Comparison of ENCODE assay signal across 16 mouse cellular contexts in genomic region chr1:168924100-168924815, GRCm38 (mm10).
DNase-seq lines count a peak whose midpoint lies in the region; ATAC-seq lines count a peak whose summit lies in the region.
"Had no signal": no experiment of that assay in that cellular context is flagged by ENCODE, and none has a peak within 500 bp of the region (broad histone marks: within the 10 kb centered on the region; RNA-seq: fewer than 3 reads in every experiment).

No protein-coding gene starts in this region.

- WGBS in hindbrain, embryonic 11.5 days: 39% methylated on average over 5 of the region's 5 CpGs
- 41% methylated on average over 5 of the region's 5 CpGs for WGBS in hindbrain, embryonic 12.5 days
- WGBS in midbrain, embryonic 14.5 days: 15% methylated on average over 5 of the region's 5 CpGs

- H3K4me3 ChIP-seq in hindbrain, embryonic 11.5 days (ENCODE audit: low read depth, low read length): no peak overlapping the region
- H3K4me3 ChIP-seq in hindbrain, embryonic 12.5 days: no peak overlapping the region
- H3K4me3 ChIP-seq in midbrain, embryonic 14.5 days (replicated peaks; ENCODE audit: low read depth, low read length): no peak overlapping the region
- H3K4me3 ChIP-seq: heart, embryonic 15.5 days; kidney, embryonic 15.5 days; layer of hippocampus, adult 2 months; myocyte had no signal

- H3K36me3 ChIP-seq in hindbrain, embryonic 11.5 days (ENCODE audit: control insufficient read depth, insufficient read depth, low read length): no peaks in the 10 kb centered on the region
- no peaks in the 10 kb centered on the region for H3K36me3 ChIP-seq in hindbrain, embryonic 12.5 days
- no peaks in the 10 kb centered on the region for H3K36me3 ChIP-seq in midbrain, embryonic 14.5 days (ENCODE audit: control insufficient read depth, insufficient read depth, low read length)
- H3K36me3 ChIP-seq: heart, embryonic 15.5 days; kidney, embryonic 15.5 days had no signal

- peak; percentile 61; the same call in 1 of the 2 replicates for ATAC-seq in hindbrain, embryonic 11.5 days (ENCODE audit: low FRiP score)
- ATAC-seq in hindbrain, embryonic 12.5 days (ENCODE audit: low FRiP score): no peak
- no peak; the same call in 1 of the 2 replicates for ATAC-seq in midbrain, embryonic 14.5 days (ENCODE audit: low FRiP score, low TSS enrichment)
- ATAC-seq: inflammation-experienced regulatory T-cells, adult 6 months had no signal

- H3K27ac ChIP-seq in hindbrain, embryonic 11.5 days (ENCODE audit: low read depth, low read length): peak overlapping the region; percentile 42; the same call in 1 of the 2 replicates
- H3K27ac ChIP-seq in hindbrain, embryonic 12.5 days: no peak overlapping the region
- H3K27ac ChIP-seq in midbrain, embryonic 14.5 days (replicated peaks; ENCODE audit: low read depth, low read length): no peak overlapping the region
- H3K27ac ChIP-seq: heart, embryonic 15.5 days; kidney, embryonic 15.5 days; layer of hippocampus, adult 2 months had no signal

- H3K9me3 ChIP-seq in hindbrain, embryonic 11.5 days (ENCODE audit: control insufficient read depth, low read length): no peaks in the 10 kb centered on the region
- no peaks in the 10 kb centered on the region for H3K9me3 ChIP-seq in hindbrain, embryonic 12.5 days (replicated peaks)
- no peaks in the 10 kb centered on the region for H3K9me3 ChIP-seq in midbrain, embryonic 14.5 days (ENCODE audit: control insufficient read depth, low read length)
- H3K9me3 ChIP-seq: heart, embryonic 15.5 days; kidney, embryonic 15.5 days had no signal

- no peak overlapping the region for H3K9ac ChIP-seq in hindbrain, embryonic 11.5 days (ENCODE audit: low read depth, low read length)
- no peak overlapping the region for H3K9ac ChIP-seq in hindbrain, embryonic 12.5 days
- no peak overlapping the region for H3K9ac ChIP-seq in midbrain, embryonic 14.5 days (replicated peaks; ENCODE audit: low read length)
- H3K9ac ChIP-seq: heart, embryonic 15.5 days; kidney, embryonic 15.5 days; lung, embryonic 14.5 days had no signal

- no peaks in the 10 kb centered on the region for H3K4me1 ChIP-seq in hindbrain, embryonic 11.5 days (replicated peaks; ENCODE audit: control insufficient read depth, insufficient read depth, low read length)
- peaks cover 6% of the 10 kb centered on the region for H3K4me1 ChIP-seq in hindbrain, embryonic 12.5 days
- H3K4me1 ChIP-seq in midbrain, embryonic 14.5 days (ENCODE audit: control insufficient read depth, insufficient read depth, low read length): no peaks in the 10 kb centered on the region
- H3K4me1 ChIP-seq: heart, embryonic 15.5 days; kidney, embryonic 15.5 days had no signal

- no peaks in the 10 kb centered on the region for H3K27me3 ChIP-seq in hindbrain, embryonic 11.5 days (ENCODE audit: control insufficient read depth, insufficient read depth, low read length)
- no peaks in the 10 kb centered on the region for H3K27me3 ChIP-seq in hindbrain, embryonic 12.5 days
- no peaks in the 10 kb centered on the region for H3K27me3 ChIP-seq in midbrain, embryonic 14.5 days (ENCODE audit: control insufficient read depth, insufficient read depth, low read length)
- H3K27me3 ChIP-seq: heart, embryonic 15.5 days; kidney, embryonic 15.5 days had no signal

- DNase-seq in cerebellum, postnatal 10 days: peak; percentile 34 to 46
- no peak for DNase-seq in cerebellum, adult 8-10 months
- peak; percentile 22 for DNase-seq in hindbrain, embryonic 11.5 days (ENCODE audit: low spot score)
- DNase-seq in forelimb bud, embryonic 11.5 days (ENCODE audit: low read depth, low spot score): peak; percentile 3
- DNase-seq in midbrain, embryonic 14.5 days: peak; percentile 37
- DNase-seq in adrenal gland, postnatal 10 days: no peak
- no peak for DNase-seq in layer of hippocampus, postnatal 25 days (ENCODE audit: extremely low spot score in 1 of 2, low spot score in 1 of 2)
- DNase-seq: adrenal gland, postnatal 14 days; cerebellum, adult 9-11 months; lung, embryonic 14.5 days had no signal

- no peak overlapping the region for H3K4me2 ChIP-seq in hindbrain, embryonic 11.5 days (replicated peaks; ENCODE audit: low read depth, low read length)
- H3K4me2 ChIP-seq in hindbrain, embryonic 12.5 days (replicated peaks): no peak overlapping the region
- H3K4me2 ChIP-seq in midbrain, embryonic 14.5 days (ENCODE audit: low read length): no peak overlapping the region
- H3K4me2 ChIP-seq: heart, embryonic 15.5 days; kidney, embryonic 15.5 days; lung, embryonic 14.5 days had no signal

Comparison
In these comparisons a context has a peak if more than half of its experiments do, and no peak if none do; other contexts are left out.
1. DNase-seq: peak in cerebellum, postnatal 10 days (2 of 2), hindbrain, embryonic 11.5 days (single experiment), forelimb bud, embryonic 11.5 days (single experiment) and midbrain, embryonic 14.5 days (single experiment); none in cerebellum, adult 8-10 months (single experiment), adrenal gland, postnatal 10 days (single experiment) and layer of hippocampus, postnatal 25 days (0 of 2).